Mouse (Mus musculus) cortical plate, adult 2 months (tissue): ENCODE results near the gene Aqr. TPM values are rescaled to one million over a fixed set of nuclear protein-coding genes. Genes with fewer than 3 reads are reported as not detected.

Source experiments
- H3K27ac ChIP-seq: fragments of 200-500 bp; 2 replicates; pipeline ENCODE4 v1.5.1; 2012; ENCODE audit warnings: low read length, control low read depth, inconsistent platforms; ENCODE audit not compliant: insufficient read depth
- H3K4me1 ChIP-seq: fragments of 200-500 bp; 2 replicates; pipeline ENCODE4 v1.6.1; 2011; ENCODE audit warnings: low read length; ENCODE audit not compliant: control insufficient read depth, insufficient read depth
- H3K4me3 ChIP-seq: fragments of 200-500 bp; 2 replicates; pipeline ENCODE4 v1.5.1; 2011; ENCODE audit warnings: mild to moderate bottlenecking, low read length, control low read depth; ENCODE audit not compliant: insufficient read depth
- CTCF ChIP-seq: fragments of 200-500 bp; IDR thresholded peaks from 2 replicates; pipeline ENCODE4 v1.5.1; 2011; ENCODE audit warnings: mild to moderate bottlenecking, control low read depth, low read length; ENCODE audit not compliant: insufficient read depth; ENCODE audit errors: extremely low read depth
- POLR2A ChIP-seq: fragments of 200-500 bp; IDR thresholded peaks from 2 replicates; pipeline ENCODE4 v1.6.1; 2011; ENCODE audit warnings: mild to moderate bottlenecking, low read length, control low read depth; ENCODE audit not compliant: insufficient read depth; ENCODE audit errors: extremely low read depth
- polyA plus RNA-seq: library from polyadenylated mRNA; depleted of rRNA; stranded (reverse); fragments of >200 nt; gene quantifications from 2 replicates; pipeline ENCODE4 v1.2.3, GENCODE M21; 2012

The Aqr gene
- polyA plus RNA-seq, 1 experiment: 26.0 TPM

DNA sequence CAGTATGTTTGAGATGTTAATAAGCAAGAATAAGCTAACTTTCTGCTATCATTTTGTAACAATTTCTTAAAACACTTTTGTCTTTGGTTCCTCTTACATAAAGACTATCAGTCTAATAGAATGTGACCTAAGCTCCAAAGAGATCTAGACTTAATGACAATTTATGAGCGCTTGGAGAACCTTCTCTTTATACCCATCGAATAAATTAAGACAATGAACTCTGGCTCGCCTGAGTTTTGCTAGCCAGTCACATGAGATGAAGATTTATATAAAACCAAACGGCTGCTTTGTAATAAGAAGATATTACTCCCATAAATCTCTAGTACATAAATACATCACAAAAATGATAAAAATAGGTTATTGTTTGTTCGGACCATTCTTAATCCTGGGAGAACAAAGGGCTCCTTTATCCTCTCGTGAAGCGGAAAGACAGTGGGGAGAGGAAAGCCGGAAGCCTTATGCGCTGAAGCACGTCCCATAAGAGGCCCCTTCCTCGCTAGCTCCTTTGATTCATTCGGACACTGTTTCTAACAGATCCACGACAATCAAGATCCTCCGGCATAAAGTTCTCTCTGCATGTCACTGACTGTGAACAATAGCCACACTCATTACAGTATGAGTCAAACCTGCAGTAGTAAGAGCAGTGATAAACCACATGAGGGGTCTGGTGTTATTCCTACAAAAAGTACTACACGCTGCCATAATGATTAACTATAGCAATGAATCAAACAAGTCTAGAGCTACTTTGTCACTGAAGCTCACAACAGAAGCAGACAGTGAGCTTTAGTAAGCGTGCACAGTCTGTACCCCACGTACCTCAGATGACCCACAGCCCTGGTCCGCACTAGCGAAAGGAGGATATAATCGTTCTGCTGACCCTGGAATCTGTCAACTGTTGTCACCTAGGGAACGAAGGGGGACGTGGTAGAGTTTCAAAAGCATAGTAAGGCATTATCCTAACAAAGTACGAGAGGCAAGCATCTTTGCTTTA is 79.2 kb downstream of the Aqr start:
- no peaks in the 10 kb centered on the region for H3K4me1 ChIP-seq
- H3K4me3 ChIP-seq: no peak overlapping the region
- TF ChIP-seq CTCF (no peak), POLR2A (no peak)
- no peak overlapping the region for H3K27ac ChIP-seq

DNA sequence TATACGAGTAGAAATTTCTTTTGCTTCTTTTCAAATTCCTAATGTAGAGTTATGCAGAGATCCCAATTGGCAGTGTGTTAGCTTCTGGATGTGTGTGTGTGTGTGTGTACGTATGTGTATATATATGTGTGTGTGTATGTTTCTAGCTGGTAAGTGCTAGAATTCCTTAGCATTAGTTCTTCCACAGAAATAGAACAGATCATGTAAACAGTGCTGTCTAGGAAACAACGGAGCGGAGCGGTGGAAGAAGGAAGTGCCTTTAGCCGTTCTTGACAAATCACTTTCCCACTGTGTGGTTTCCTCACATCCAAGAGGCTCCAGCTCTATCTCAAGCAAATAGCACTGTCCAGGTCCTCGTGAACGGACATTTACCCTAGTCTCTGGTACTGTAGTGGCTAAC is 80.4 kb downstream of the Aqr start:
- TF ChIP-seq CTCF: no peak
- no peak for TF ChIP-seq POLR2A

DNA sequence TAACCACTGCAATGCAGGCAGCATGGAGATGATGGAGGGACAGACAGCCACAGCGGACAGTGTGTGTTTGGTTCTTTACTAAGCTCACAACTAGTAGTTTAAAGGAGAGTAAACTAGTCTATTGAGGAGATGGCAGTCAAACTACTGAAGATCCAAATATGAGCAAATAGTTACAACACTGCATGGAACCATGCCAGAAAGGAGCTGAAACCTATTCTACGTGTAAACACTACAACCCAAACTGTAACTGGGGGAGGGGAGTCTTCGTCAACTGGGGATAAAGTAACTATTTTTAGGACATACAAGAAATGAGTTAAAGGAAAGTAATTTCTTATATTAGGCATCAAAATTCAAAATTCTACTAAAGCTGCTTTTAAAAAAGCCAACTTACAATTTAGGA is 84.4 kb downstream of the Aqr start:
- Histone ChIP-seq H3K4me1 (no peaks in the 10 kb centered on the region), H3K27ac (no peak overlapping the region), H3K4me3 (no peak overlapping the region)
- TF ChIP-seq CTCF (no peak), POLR2A (no peak)

More for the DNA sequence above, 80.4 kb downstream of the Aqr start:
- Histone ChIP-seq H3K4me1 (no peaks in the 10 kb centered on the region), H3K4me3 (no peak overlapping the region), H3K27ac (no peak overlapping the region)

DNA sequence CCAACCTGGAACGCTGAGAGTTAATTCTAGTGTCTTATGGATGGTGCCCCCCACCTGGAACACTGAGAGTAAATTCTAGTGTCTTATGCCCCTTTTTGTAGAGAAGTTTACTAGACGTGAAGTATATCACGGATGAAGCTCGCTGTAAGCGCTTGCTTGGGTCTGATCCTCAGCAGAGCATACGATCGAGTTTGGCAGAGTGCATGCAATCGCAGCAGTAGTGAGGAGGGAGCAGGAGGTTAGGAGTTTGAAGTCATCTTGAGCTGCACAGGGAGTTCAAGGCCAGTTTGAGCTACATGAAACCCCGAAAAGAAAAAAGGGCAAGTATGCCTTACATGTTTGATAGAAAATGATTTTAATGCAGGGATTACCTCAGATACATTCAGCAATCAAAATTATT is 86.0 kb downstream of the Aqr start:
- no peak overlapping the region for H3K4me3 ChIP-seq
- H3K4me1 ChIP-seq: no peaks in the 10 kb centered on the region; the same call in 1 of the 2 replicates
- no peak for TF ChIP-seq CTCF
- no peak for TF ChIP-seq POLR2A
- H3K27ac ChIP-seq: no peak overlapping the region

DNA sequence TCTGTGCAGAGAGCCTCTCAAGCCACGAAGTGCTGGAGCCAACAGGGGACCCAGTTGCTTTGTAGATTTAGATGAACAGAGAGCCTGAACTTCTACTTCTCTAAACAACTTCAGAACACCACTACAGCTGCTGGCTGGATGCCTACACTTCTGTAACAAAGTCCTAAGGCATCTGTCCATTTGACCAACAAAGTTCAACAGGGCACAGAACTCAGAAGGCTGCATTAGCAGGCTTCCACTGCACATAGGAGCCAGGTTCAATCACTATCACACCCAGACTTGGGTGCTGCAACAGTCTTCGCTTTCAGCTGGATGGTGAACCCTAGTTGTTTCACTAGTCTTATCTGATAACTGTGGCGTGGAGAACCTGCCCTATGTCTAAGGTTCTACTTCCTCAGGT is 87.0 kb downstream of the Aqr start:
- H3K4me3 ChIP-seq: no peak overlapping the region
- peaks cover 3% of the 10 kb centered on the region; the same call in 1 of the 2 replicates for H3K4me1 ChIP-seq
- no peak overlapping the region for H3K27ac ChIP-seq
- TF ChIP-seq CTCF: no peak
- TF ChIP-seq POLR2A: no peak

DNA sequence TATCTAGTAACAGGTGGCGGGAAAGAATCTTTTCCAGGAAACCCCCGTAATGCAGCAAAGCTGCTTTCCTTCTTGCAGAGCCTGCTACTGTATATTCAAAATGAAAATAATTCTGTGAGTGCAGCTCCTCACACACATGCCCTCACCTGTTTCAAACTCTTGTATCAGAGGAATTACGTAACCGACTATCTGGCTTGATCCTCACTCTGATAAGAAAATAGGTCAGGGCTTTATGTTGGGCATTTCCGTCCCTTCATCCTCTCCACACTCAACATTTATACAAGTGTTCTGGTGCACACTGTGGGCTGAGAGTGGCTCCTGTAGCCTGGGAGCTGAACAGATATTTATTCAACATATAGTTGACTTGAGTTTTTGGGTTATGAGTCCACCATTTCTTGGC is 87.7 kb downstream of the Aqr start:
- Histone ChIP-seq H3K4me3 (no peak overlapping the region), H3K27ac (no peak overlapping the region), H3K4me1 (peaks cover 3% of the 10 kb centered on the region; the same call in 1 of the 2 replicates)
- TF ChIP-seq CTCF (no peak), POLR2A (no peak)

DNA sequence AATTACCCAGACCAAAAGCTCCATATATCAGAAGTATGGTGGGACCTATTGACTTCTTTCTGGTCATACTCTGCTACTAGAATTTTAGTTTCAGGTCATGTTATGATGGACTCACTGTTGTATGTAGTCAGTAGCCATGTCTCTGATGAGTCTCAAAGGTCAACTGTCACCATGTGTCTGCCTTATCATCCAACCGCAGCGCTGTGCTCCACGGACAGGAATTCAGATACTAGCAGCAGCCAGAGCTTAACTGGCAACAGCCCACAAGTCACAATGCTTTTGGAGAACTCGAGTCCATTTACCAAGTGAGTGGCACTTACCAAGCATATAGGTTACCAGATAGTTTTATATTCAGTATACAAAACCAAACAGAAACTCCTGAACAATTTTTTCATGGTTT is 89.2 kb downstream of the Aqr start:
- Histone ChIP-seq H3K27ac (no peak overlapping the region), H3K4me3 (no peak overlapping the region), H3K4me1 (peaks cover 3% of the 10 kb centered on the region; the same call in 1 of the 2 replicates)
- TF ChIP-seq CTCF: no peak
- no peak for TF ChIP-seq POLR2A

DNA sequence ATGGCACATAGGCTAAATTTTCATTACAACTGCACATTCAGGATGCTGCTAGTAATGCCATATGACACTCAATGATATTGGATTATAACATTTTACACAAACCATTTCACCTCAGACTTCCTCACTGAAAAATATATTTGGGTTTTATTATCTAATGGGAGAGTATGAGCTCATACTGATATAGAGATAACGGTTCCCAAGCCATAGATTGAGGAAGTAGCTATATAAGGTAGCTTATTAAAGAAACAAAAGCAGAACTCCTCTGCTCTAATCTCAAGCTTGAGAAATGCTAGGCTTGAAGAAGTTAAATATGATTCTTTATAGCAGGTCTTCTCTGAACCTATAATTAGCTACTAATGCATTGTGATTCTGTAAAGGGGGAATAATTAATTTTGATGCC is 90.3 kb downstream of the Aqr start:
- H3K4me3 ChIP-seq: no peak overlapping the region
- TF ChIP-seq CTCF: no peak
- no peak for TF ChIP-seq POLR2A
- peaks cover 3% of the 10 kb centered on the region; the same call in 1 of the 2 replicates for H3K4me1 ChIP-seq
- H3K27ac ChIP-seq: no peak overlapping the region

DNA sequence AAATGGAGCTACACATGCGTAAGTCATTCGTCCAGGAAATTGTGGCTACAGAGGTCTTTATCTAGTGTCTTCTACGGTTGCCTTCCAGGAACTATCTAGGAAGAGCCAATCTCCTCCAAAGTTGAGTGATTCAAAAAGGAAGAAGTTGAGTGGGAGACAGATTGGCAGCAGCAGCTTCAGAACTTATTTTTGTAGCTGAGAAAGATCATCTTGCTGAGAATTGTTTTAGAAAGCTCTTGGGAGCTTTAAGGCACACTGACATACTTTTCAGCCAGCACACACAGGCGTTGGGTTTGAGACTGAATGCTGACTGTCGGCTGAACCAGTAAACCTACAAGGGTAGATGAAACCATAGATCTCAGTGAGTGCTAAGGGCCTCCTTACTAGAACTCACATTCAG is 91.5 kb downstream of the Aqr start:
- TF ChIP-seq CTCF: no peak
- no peak for TF ChIP-seq POLR2A
- H3K4me1 ChIP-seq: peaks cover 3% of the 10 kb centered on the region; the same call in 1 of the 2 replicates
- no peak overlapping the region for H3K4me3 ChIP-seq
- no peak overlapping the region for H3K27ac ChIP-seq

DNA sequence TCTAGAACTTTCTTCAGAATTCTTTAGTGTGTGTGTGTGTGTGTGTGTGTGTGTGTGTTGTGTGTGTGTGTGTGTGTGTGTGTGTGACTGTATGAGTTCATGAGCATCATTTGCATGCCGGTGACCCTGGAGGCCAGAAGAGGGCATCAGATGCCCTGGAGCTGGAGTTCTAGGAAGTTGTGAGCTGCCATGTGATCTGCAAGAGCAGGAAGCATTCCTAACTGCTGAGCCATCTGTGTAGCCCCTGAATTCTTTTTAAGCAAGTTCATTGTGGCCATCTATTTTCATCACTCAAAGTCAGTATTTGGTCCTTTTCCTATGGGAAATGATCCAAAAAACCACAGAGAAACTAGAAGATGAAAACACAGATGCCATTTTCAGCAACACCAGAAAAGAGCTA is 92.1 kb downstream of the Aqr start:
- no peak for TF ChIP-seq CTCF
- TF ChIP-seq POLR2A: no peak
- Histone ChIP-seq H3K4me3 (no peak overlapping the region), H3K27ac (no peak overlapping the region), H3K4me1 (peaks cover 3% of the 10 kb centered on the region; the same call in 1 of the 2 replicates)

DNA sequence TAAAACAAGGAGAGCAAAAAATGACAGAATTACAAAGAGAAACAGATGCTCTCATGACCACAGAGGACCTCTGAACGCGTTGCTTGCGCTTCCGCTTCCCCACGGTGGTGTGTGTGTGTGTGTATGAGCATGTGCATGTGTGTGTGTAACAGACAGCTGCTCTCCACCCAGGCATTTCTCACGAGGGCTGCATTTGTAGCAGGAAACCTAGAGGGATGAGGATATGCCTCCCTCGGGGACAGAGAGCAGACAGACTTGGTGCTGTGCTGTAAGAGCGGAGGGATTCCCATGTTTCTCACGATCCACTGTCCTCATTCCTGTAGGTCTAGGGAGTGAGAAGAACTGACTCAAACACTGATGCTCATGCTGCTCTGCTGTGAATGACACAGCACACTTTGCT is 93.2 kb downstream of the Aqr start:
- H3K4me3 ChIP-seq: no peak overlapping the region
- peaks cover 3% of the 10 kb centered on the region; the same call in 1 of the 2 replicates for H3K4me1 ChIP-seq
- TF ChIP-seq POLR2A (no peak), CTCF (no peak)
- no peak overlapping the region for H3K27ac ChIP-seq
